ENCODE assay signal across 20 mouse cellular contexts in the genomic region with DNA sequence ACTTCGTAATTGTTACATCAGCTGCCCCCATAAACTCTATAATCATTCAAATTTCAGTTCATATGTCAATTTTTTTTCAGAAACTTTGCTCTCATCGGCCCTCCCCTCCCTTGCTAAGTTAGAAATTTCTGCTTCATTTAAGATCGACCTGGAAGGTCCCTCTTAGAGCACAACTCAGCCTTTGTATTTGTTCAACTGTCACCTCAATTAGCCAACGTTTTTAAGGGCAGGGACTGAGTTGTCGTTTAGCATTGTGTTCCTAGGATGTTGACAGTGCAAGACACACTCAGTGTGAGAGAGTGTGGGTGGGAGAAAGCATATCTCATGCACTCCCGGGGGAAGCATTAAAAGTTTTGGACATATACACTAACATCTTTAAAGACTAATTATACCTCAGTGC.
"Had no signal": no experiment of that assay in that cellular context is flagged by ENCODE, and none has a peak within 500 bp of the region (broad histone marks: within the 10 kb centered on the region; RNA-seq: fewer than 3 reads in every experiment).

No protein-coding gene starts in this region.

- DNase-seq: kidney, adult 2 months; kidney, postnatal 25 days; layer of hippocampus, adult 9-11 months; left cerebral cortex, postnatal 4 days; liver, postnatal 0 days; lung, embryonic 14.5 days; right cerebral cortex, postnatal 4 days; thymus, postnatal 25 days had no signal

- H3K36me3 ChIP-seq: limb, embryonic 12.5 days; limb, embryonic 15.5 days; midbrain, embryonic 13.5 days had no signal

- H3K27me3 ChIP-seq: limb, embryonic 12.5 days; limb, embryonic 15.5 days; midbrain, embryonic 13.5 days had no signal

- H3K9ac ChIP-seq: limb, embryonic 12.5 days; limb, embryonic 15.5 days; liver, embryonic 14.5 days; liver, postnatal 0 days; lung, embryonic 14.5 days; midbrain, embryonic 13.5 days had no signal

- H3K9me3 ChIP-seq: limb, embryonic 12.5 days; limb, embryonic 15.5 days; midbrain, embryonic 13.5 days had no signal

- H3K4me3 ChIP-seq: layer of hippocampus, adult 2 months; left cerebral cortex, adult 2 months; limb, embryonic 12.5 days; limb, embryonic 15.5 days; midbrain, embryonic 13.5 days had no signal

- H3K4me2 ChIP-seq: limb, embryonic 12.5 days; limb, embryonic 15.5 days; liver, embryonic 11.5 days; lung, embryonic 14.5 days; midbrain, embryonic 13.5 days had no signal

- H3K27ac ChIP-seq: kidney, postnatal 0 days; layer of hippocampus, adult 2 months; left cerebral cortex, adult 2 months; limb, embryonic 12.5 days; limb, embryonic 15.5 days; liver, embryonic 14.5 days; macrophage; midbrain, embryonic 13.5 days; stomach, postnatal 0 days had no signal

- ATAC-seq: liver, postnatal 0 days; lung, postnatal 0 days; midbrain, embryonic 13.5 days; midbrain, embryonic 16.5 days had no signal
